Mouse (Mus musculus): ENCODE measurements at regions not wholly inside any gene's neighbourhood (a gene's known extent, or its start where the extent isn't known, plus 50 kb on each side); places are given as distances from the start of the nearest gene placed in this dataset.

- H3K27me3 ChIP-seq (ENCODE audit: control insufficient read depth, insufficient read depth, low read length): no peaks in the 10 kb centered on the region
- H3K4me1 ChIP-seq (replicated peaks; ENCODE audit: control insufficient read depth, insufficient read depth, low read length): no peaks in the 10 kb centered on the region; the same call in 1 of the 2 replicates
- no peak overlapping the region for H3K27ac ChIP-seq (ENCODE audit: low read depth, low read length)
- H3K36me3 ChIP-seq (ENCODE audit: control insufficient read depth, insufficient read depth, low read length): no peaks in the 10 kb centered on the region
- H3K4me3 ChIP-seq (ENCODE audit: low read depth, low read length): no peak overlapping the region
- ATAC-seq (replicated peaks; ENCODE audit: low FRiP score) (peak; percentile 69; the same call in 1 of the 2 replicates), DNase-seq (ENCODE audit: low spot score) (no peak)
- H3K9me3 ChIP-seq (ENCODE audit: control insufficient read depth, low read length): no peaks in the 10 kb centered on the region
- H3K9ac ChIP-seq (ENCODE audit: low read length): no peak overlapping the region
- H3K4me2 ChIP-seq (ENCODE audit: low read depth, low read length, severe bottlenecking): no peak overlapping the region
- 57% methylated on average over 10 of the region's 10 CpGs for WGBS
Measured at GRCm38 (mm10) chr5:28892703-28893249, 303.0 kb upstream of the Rnf32 start.

- H3K27me3 ChIP-seq (ENCODE audit: control insufficient read depth, insufficient read depth, low read length): no peaks in the 10 kb centered on the region
- H3K9ac ChIP-seq (ENCODE audit: low read length): no peak overlapping the region
- 76% methylated on average over 7 of the region's 7 CpGs for WGBS
- ATAC-seq (replicated peaks; ENCODE audit: low FRiP score) (no peak), DNase-seq (ENCODE audit: low spot score) (no peak)
- H3K27ac ChIP-seq (ENCODE audit: low read depth, low read length): no peak overlapping the region
- H3K4me3 ChIP-seq (ENCODE audit: low read depth, low read length): no peak overlapping the region
- no peak overlapping the region for H3K4me2 ChIP-seq (ENCODE audit: low read depth, low read length, severe bottlenecking)
- no peaks in the 10 kb centered on the region for H3K9me3 ChIP-seq (ENCODE audit: control insufficient read depth, low read length)
- H3K36me3 ChIP-seq (ENCODE audit: control insufficient read depth, insufficient read depth, low read length): no peaks in the 10 kb centered on the region
- H3K4me1 ChIP-seq (replicated peaks; ENCODE audit: control insufficient read depth, insufficient read depth, low read length): no peaks in the 10 kb centered on the region; the same call in 1 of the 2 replicates
Measured at GRCm38 (mm10) chr5:28891988-28892387, 303.8 kb upstream of the Rnf32 start.

- DNase-seq (ENCODE audit: low spot score) (no peak), ATAC-seq (replicated peaks; ENCODE audit: low FRiP score) (no peak)
- WGBS: 85% methylated on average over 5 of the region's 5 CpGs
- Histone ChIP-seq H3K27ac (ENCODE audit: low read depth, low read length) (no peak overlapping the region), H3K4me1 (replicated peaks; ENCODE audit: control insufficient read depth, insufficient read depth, low read length) (no peaks in the 10 kb centered on the region), H3K9me3 (ENCODE audit: control insufficient read depth, low read length) (no peaks in the 10 kb centered on the region), H3K36me3 (ENCODE audit: control insufficient read depth, insufficient read depth, low read length) (no peaks in the 10 kb centered on the region), H3K9ac (ENCODE audit: low read length) (no peak overlapping the region), H3K4me3 (ENCODE audit: low read depth, low read length) (no peak overlapping the region), H3K27me3 (ENCODE audit: control insufficient read depth, insufficient read depth, low read length) (no peaks in the 10 kb centered on the region), H3K4me2 (ENCODE audit: low read depth, low read length, severe bottlenecking) (no peak overlapping the region)
Measured at GRCm38 (mm10) chr5:28884746-28885365, 310.9 kb upstream of the Rnf32 start.

- Histone ChIP-seq H3K36me3 (ENCODE audit: control insufficient read depth, insufficient read depth, low read length) (no peaks in the 10 kb centered on the region), H3K27ac (ENCODE audit: low read depth, low read length) (no peak overlapping the region), H3K4me3 (ENCODE audit: low read depth, low read length) (no peak overlapping the region), H3K4me2 (ENCODE audit: low read depth, low read length, severe bottlenecking) (peak overlapping the region; percentile 15; the same call in 1 of the 2 replicates), H3K27me3 (ENCODE audit: control insufficient read depth, insufficient read depth, low read length) (no peaks in the 10 kb centered on the region), H3K9me3 (ENCODE audit: control insufficient read depth, low read length) (no peaks in the 10 kb centered on the region), H3K9ac (ENCODE audit: low read length) (no peak overlapping the region), H3K4me1 (replicated peaks; ENCODE audit: control insufficient read depth, insufficient read depth, low read length) (peaks cover 2% of the 10 kb centered on the region; the same call in 1 of the 2 replicates)
- ATAC-seq (replicated peaks; ENCODE audit: low FRiP score) (peak; percentile 18; the same call in 1 of the 2 replicates), DNase-seq (ENCODE audit: low spot score) (peak; percentile 57)
- WGBS: 12% methylated on average over 8 of the region's 8 CpGs
Measured at GRCm38 (mm10) chr5:28876199-28876598, 319.6 kb upstream of the Rnf32 start.

- H3K36me3 ChIP-seq (ENCODE audit: control insufficient read depth, insufficient read depth, low read length): no peaks in the 10 kb centered on the region
- WGBS: 94% methylated on average over 3 of the region's 3 CpGs
- H3K9me3 ChIP-seq (ENCODE audit: control insufficient read depth, low read length): no peaks in the 10 kb centered on the region
- no peak overlapping the region for H3K4me3 ChIP-seq (ENCODE audit: low read depth, low read length)
- peaks cover 2% of the 10 kb centered on the region; the same call in 1 of the 2 replicates for H3K4me1 ChIP-seq (replicated peaks; ENCODE audit: control insufficient read depth, insufficient read depth, low read length)
- ATAC-seq (replicated peaks; ENCODE audit: low FRiP score) (no peak), DNase-seq (ENCODE audit: low spot score) (no peak)
- no peak overlapping the region for H3K4me2 ChIP-seq (ENCODE audit: low read depth, low read length, severe bottlenecking)
- H3K27me3 ChIP-seq (ENCODE audit: control insufficient read depth, insufficient read depth, low read length): no peaks in the 10 kb centered on the region
- H3K9ac ChIP-seq (ENCODE audit: low read length): no peak overlapping the region
- H3K27ac ChIP-seq (ENCODE audit: low read depth, low read length): no peak overlapping the region
Measured at GRCm38 (mm10) chr5:28873600-28874265, 322.1 kb upstream of the Rnf32 start.

GRCm38 (mm10) chr5:28859604-28860371, 336.0 kb upstream of the Rnf32 start:
- ATAC-seq (replicated peaks; ENCODE audit: low FRiP score) (peak; percentile 64), DNase-seq (ENCODE audit: low spot score) (peak; percentile 59)
- no peak overlapping the region for H3K27ac ChIP-seq (ENCODE audit: low read depth, low read length)
- no peak overlapping the region for H3K9ac ChIP-seq (ENCODE audit: low read length)
- 63% methylated on average over 9 of the region's 9 CpGs for WGBS
- H3K4me3 ChIP-seq (ENCODE audit: low read depth, low read length): no peak overlapping the region
- no peaks in the 10 kb centered on the region for H3K36me3 ChIP-seq (ENCODE audit: control insufficient read depth, insufficient read depth, low read length)
- H3K4me2 ChIP-seq (ENCODE audit: low read depth, low read length, severe bottlenecking): no peak overlapping the region
- H3K27me3 ChIP-seq (ENCODE audit: control insufficient read depth, insufficient read depth, low read length): no peaks in the 10 kb centered on the region
- H3K4me1 ChIP-seq (replicated peaks; ENCODE audit: control insufficient read depth, insufficient read depth, low read length): peaks cover 6% of the 10 kb centered on the region; the same call in 1 of the 2 replicates
- H3K9me3 ChIP-seq (ENCODE audit: control insufficient read depth, low read length): no peaks in the 10 kb centered on the region

- Histone ChIP-seq H3K9ac (ENCODE audit: low read length) (no peak overlapping the region), H3K9me3 (ENCODE audit: control insufficient read depth, low read length) (no peaks in the 10 kb centered on the region), H3K4me1 (replicated peaks; ENCODE audit: control insufficient read depth, insufficient read depth, low read length) (no peaks in the 10 kb centered on the region), H3K4me3 (ENCODE audit: low read depth, low read length) (no peak overlapping the region), H3K36me3 (ENCODE audit: control insufficient read depth, insufficient read depth, low read length) (no peaks in the 10 kb centered on the region), H3K4me2 (ENCODE audit: low read depth, low read length, severe bottlenecking) (no peak overlapping the region), H3K27ac (ENCODE audit: low read depth, low read length) (no peak overlapping the region), H3K27me3 (ENCODE audit: control insufficient read depth, insufficient read depth, low read length) (no peaks in the 10 kb centered on the region)
- ATAC-seq (replicated peaks; ENCODE audit: low FRiP score) (no peak), DNase-seq (ENCODE audit: low spot score) (no peak)
- 89% methylated on average over 12 of the region's 12 CpGs for WGBS
Measured at GRCm38 (mm10) chr5:28838141-28838925, 357.5 kb upstream of the Rnf32 start.

- no peak overlapping the region for H3K9ac ChIP-seq (ENCODE audit: low read length)
- H3K36me3 ChIP-seq (ENCODE audit: control insufficient read depth, insufficient read depth, low read length): no peaks in the 10 kb centered on the region
- no peak for DNase-seq (ENCODE audit: low spot score)
- H3K4me1 ChIP-seq (replicated peaks; ENCODE audit: control insufficient read depth, insufficient read depth, low read length): no peaks in the 10 kb centered on the region
- WGBS: 93% methylated on average over 5 of the region's 5 CpGs
- no peak overlapping the region for H3K4me3 ChIP-seq (ENCODE audit: low read depth, low read length)
- ATAC-seq (replicated peaks; ENCODE audit: low FRiP score): no peak
- no peak overlapping the region for H3K27ac ChIP-seq (ENCODE audit: low read depth, low read length)
- H3K9me3 ChIP-seq (ENCODE audit: control insufficient read depth, low read length): no peaks in the 10 kb centered on the region
- no peaks in the 10 kb centered on the region for H3K27me3 ChIP-seq (ENCODE audit: control insufficient read depth, insufficient read depth, low read length)
- H3K4me2 ChIP-seq (ENCODE audit: low read depth, low read length, severe bottlenecking): no peak overlapping the region
Measured at GRCm38 (mm10) chr5:28819091-28819490, 352.0 kb upstream of the Shh start.

Measured in forebrain, embryonic 11.5 days (tissue).